In genomic region chr2:36198882-36199262, GRCm38 (mm10) we compare ENCODE assay signal across 10 mouse cellular contexts. TPM values are rescaled to one million over a fixed set of nuclear protein-coding genes. Genes with fewer than 3 reads are reported as not detected.
DNase-seq lines count a peak whose midpoint lies in the region; ATAC-seq and TF ChIP-seq lines count a peak whose summit lies in the region.
"Had no signal": no experiment of that assay in that cellular context is flagged by ENCODE, and none has a peak within 500 bp of the region (broad histone marks: within the 10 kb centered on the region; RNA-seq: fewer than 3 reads in every experiment).

No protein-coding gene starts in this region.

- TF ChIP-seq EP300 in heart, postnatal 0 days (IDR thresholded peaks at IDR 0.05; ENCODE audit: low read depth), result no peak
- no peak for TF ChIP-seq EP300 in liver, postnatal 0 days (IDR thresholded peaks at IDR 0.05; ENCODE audit: low read depth)

- H3K4me3 ChIP-seq in heart, postnatal 0 days (ENCODE audit: low read depth, low read length), result 0 out of 2 replicates have a peak overlapping the region, but pooled peaks have one; percentile 1
- H3K4me3 ChIP-seq in forebrain, embryonic 14.5 days (ENCODE audit: low read depth, low read length), result no peak overlapping the region
- H3K4me3 ChIP-seq in liver, postnatal 0 days (ENCODE audit: low read depth, low read length), result peak overlapping the region; percentile 45

- peaks cover 44% of the 10 kb centered on the region for H3K4me1 ChIP-seq in heart, postnatal 0 days (ENCODE audit: control insufficient read depth, insufficient read depth)
- H3K4me1 ChIP-seq in forebrain, embryonic 14.5 days (ENCODE audit: control insufficient read depth, insufficient read depth, low read length), result peaks cover 13% of the 10 kb centered on the region; the same call in 1 of the 2 replicates
- H3K4me1 ChIP-seq in liver, postnatal 0 days (ENCODE audit: insufficient read depth), result peaks cover 45% of the 10 kb centered on the region

- 29% methylated on average over 3 of the region's 3 CpGs for WGBS in heart, postnatal 0 days
- WGBS in forebrain, embryonic 14.5 days, result 7% methylated on average over 3 of the region's 3 CpGs
- WGBS in liver, postnatal 0 days (ENCODE audit: insufficient replicate concordance), result 30% methylated on average over 3 of the region's 3 CpGs

- no peak for ATAC-seq in heart, postnatal 0 days (ENCODE audit: insufficient read depth, low read depth)
- peak; percentile 2; the same call in 1 of the 2 replicates for ATAC-seq in common myeloid progenitor, adult 5-6 weeks (replicated peaks; ENCODE audit: low read depth, poor library complexity, severe bottlenecking)
- no peak for ATAC-seq in forebrain, embryonic 14.5 days
- ATAC-seq in liver, postnatal 0 days, result peak; percentile 27
- ATAC-seq in megakaryocyte-erythroid progenitor cell, adult 5-6 weeks (replicated peaks; ENCODE audit: low FRiP score, low TSS enrichment, poor library complexity, severe bottlenecking), result no peak

- DNase-seq in heart, postnatal 0 days (ENCODE audit: low spot score), result no peak
- DNase-seq in heart, postnatal 25 days (ENCODE audit: low spot score), result no peak
- DNase-seq in forebrain, embryonic 14.5 days (ENCODE audit: low spot score), result no peak
- no peak for DNase-seq in liver, postnatal 0 days
- DNase-seq in layer of hippocampus, postnatal 14 days (ENCODE audit: low spot score in 2 of 2), result no peak
- no peak for DNase-seq in yolk sac, embryonic 10.5 days (ENCODE audit: low spot score)
- DNase-seq: adrenal gland, adult 8-10 months; cerebellum, postnatal 14 days had no signal

- peak overlapping the region; percentile 21; the same call in 1 of the 2 replicates for H3K9ac ChIP-seq in heart, postnatal 0 days (replicated peaks; ENCODE audit: low read depth, low read length)
- H3K9ac ChIP-seq in forebrain, embryonic 14.5 days (ENCODE audit: low read length), result peak overlapping the region; percentile 25; the same call in 1 of the 2 replicates
- H3K9ac ChIP-seq in liver, postnatal 0 days (replicated peaks), result peak overlapping the region; percentile 62

- no peaks in the 10 kb centered on the region for H3K36me3 ChIP-seq in heart, postnatal 0 days (replicated peaks; ENCODE audit: control insufficient read depth, insufficient read depth, low read length)
- H3K36me3 ChIP-seq in forebrain, embryonic 14.5 days (ENCODE audit: control insufficient read depth, insufficient read depth, low read length), result no peaks in the 10 kb centered on the region
- no peaks in the 10 kb centered on the region for H3K36me3 ChIP-seq in liver, postnatal 0 days (replicated peaks; ENCODE audit: insufficient read depth, low read length)

- peaks cover 16% of the 10 kb centered on the region; the same call in 1 of the 2 replicates for H3K27me3 ChIP-seq in heart, postnatal 0 days (ENCODE audit: control insufficient read depth, insufficient read depth, low read length)
- peaks cover 13% of the 10 kb centered on the region for H3K27me3 ChIP-seq in forebrain, embryonic 14.5 days (replicated peaks; ENCODE audit: control insufficient read depth, insufficient read depth, low read length)
- peaks cover 29% of the 10 kb centered on the region for H3K27me3 ChIP-seq in liver, postnatal 0 days (ENCODE audit: insufficient read depth, low read length)

- H3K9me3 ChIP-seq in heart, postnatal 0 days (replicated peaks; ENCODE audit: control insufficient read depth, low read length), result no peaks in the 10 kb centered on the region
- no peaks in the 10 kb centered on the region for H3K9me3 ChIP-seq in forebrain, embryonic 14.5 days (replicated peaks; ENCODE audit: control insufficient read depth, low read length)
- H3K9me3 ChIP-seq in liver, postnatal 0 days (ENCODE audit: low read length), result no peaks in the 10 kb centered on the region

- peak overlapping the region; percentile 50 for H3K4me2 ChIP-seq in heart, postnatal 0 days (ENCODE audit: low read depth, low read length)
- H3K4me2 ChIP-seq in forebrain, embryonic 14.5 days (ENCODE audit: low read length), result peak overlapping the region; percentile 31; the same call in 1 of the 2 replicates
- H3K4me2 ChIP-seq in liver, postnatal 0 days (ENCODE audit: low read depth, low read length), result peak overlapping the region; percentile 72

- TF ChIP-seq CTCF in heart, postnatal 0 days (IDR thresholded peaks at IDR 0.05; ENCODE audit: low read depth), result no peak
- no peak for TF ChIP-seq CTCF in liver, postnatal 0 days (IDR thresholded peaks at IDR 0.05; ENCODE audit: low read depth)

- intact Hi-C loops in heart, postnatal 25 days (cut with DNase I), result loop anchor here (2.0 kb wide), 1 partner anchor 70 kb away; no protein-coding TSS in a partner anchor

- H3K27ac ChIP-seq in heart, postnatal 0 days (ENCODE audit: low read depth), result peak overlapping the region; percentile 52
- peak overlapping the region; percentile 35; the same call in 1 of the 2 replicates for H3K27ac ChIP-seq in forebrain, embryonic 14.5 days (ENCODE audit: low read depth, low read length)
- peak overlapping the region; percentile 89 for H3K27ac ChIP-seq in liver, postnatal 0 days (ENCODE audit: low read depth)

RNA-seq across cellular contexts. Expression of gene Ptgs1, which starts 31.4 kb away (rescaled TPM):
- 49.7 and 55.9 TPM in 2 replicates for total RNA-seq in heart, postnatal 0 days (2014; rRNA removed; ENCODE audit: low replicate concordance)
- 21.6 and 21.9 TPM in 2 replicates for polyA plus RNA-seq in heart, postnatal 0 days (2015; fragmentation: Nextera tagmentation; extraction: Ambion mirVana)
- 10 to 100 TPM; 16.4 to 16.8 TPM for total RNA-seq in heart, postnatal 25 days (2021)
- 10.0 and 18.5 TPM in 2 replicates for total RNA-seq in common myeloid progenitor, adult 5-6 weeks (2017)
- polyA plus RNA-seq in forebrain, embryonic 14.5 days (2014; fragmentation: Nextera tagmentation; extraction: Ambion mirVana), result 3.7 and 3.8 TPM in 2 replicates
- 24.7 and 25.3 TPM in 2 replicates for polyA plus RNA-seq in liver, postnatal 0 days (2015; fragmentation: Nextera tagmentation; extraction: Ambion mirVana)
- total RNA-seq in layer of hippocampus, postnatal 14 days (2021), result 10 to 100 TPM; 16.4 to 19.6 TPM
- total RNA-seq in megakaryocyte-erythroid progenitor cell, adult 5-6 weeks (2014; fragmentation: Nextera tagmentation), result 1.2 and 8.5 TPM in 2 replicates
- 0.47 and 9.1 TPM in 2 replicates for total RNA-seq in megakaryocyte-erythroid progenitor cell, adult 5-6 weeks (2017)

Comparison
In these comparisons a context has a peak if more than half of its experiments do, and no peak if none do; other contexts are left out.
1. ATAC-seq: peak in common myeloid progenitor, adult 5-6 weeks (single experiment) and liver, postnatal 0 days (single experiment); none in heart, postnatal 0 days (single experiment), forebrain, embryonic 14.5 days (single experiment) and megakaryocyte-erythroid progenitor cell, adult 5-6 weeks (single experiment).
2. H3K27ac ChIP-seq: peak in every context shown above with its lines; median percentile 89 in liver, postnatal 0 days; 52 in heart, postnatal 0 days; 35 in forebrain, embryonic 14.5 days.
3. Peak in every context shown above with its lines, with median percentiles within 50 percentile points of each other: H3K4me2 ChIP-seq and H3K9ac ChIP-seq.